Mouse (Mus musculus): ENCODE measurements around the gene Mgat4e.

GRCm38 (mm10) chr1:134512183-134512582, 37.3 kb downstream of the Mgat4e start:
- no peak for TF ChIP-seq USF1 (IDR thresholded peaks at IDR 0.05; ENCODE audit: low read depth)
- no peak for TF ChIP-seq MYOG (IDR thresholded peaks at IDR 0.05; ENCODE audit: control insufficient read depth, extremely low read depth, insufficient read length)
- TF ChIP-seq CEBPB (IDR thresholded peaks at IDR 0.05; ENCODE audit: low read depth): no peak
- TF ChIP-seq CTCF (IDR thresholded peaks at IDR 0.05; ENCODE audit: control insufficient read depth, insufficient read depth, insufficient read length): no peak
- no peak for TF ChIP-seq MAX (IDR thresholded peaks at IDR 0.05)
- no peak for TF ChIP-seq MYOD1 (IDR thresholded peaks at IDR 0.05; ENCODE audit: control insufficient read depth, insufficient read length, low read depth)
- TF ChIP-seq FOSL1 (IDR thresholded peaks at IDR 0.05; ENCODE audit: insufficient read depth, low read length, poor library complexity, severe bottlenecking): no peak
